Mouse (Mus musculus) kidney, adult 2 months (tissue): Measurements from ENCODE around the gene Per1.

Source experiments
- CTCF ChIP-seq: fragments of 200-500 bp; conservative IDR thresholded peaks from 2 replicates; pipeline ENCODE4 v1.5.1; 2011; ENCODE audit warnings: low read depth, mild to moderate bottlenecking, control low read depth, low read length, moderate library complexity, mixed read lengths; ENCODE audit not compliant: insufficient read depth, insufficient read length
- POLR2A ChIP-seq: fragments of 200-500 bp; IDR thresholded peaks from one replicate; pipeline ENCODE4 v1.6.1; 2011; ENCODE audit warnings: low read depth, low read length, control low read depth

- peak; percentile 89 for TF ChIP-seq CTCF
- no peak for TF ChIP-seq POLR2A
These were observed 28.1 kb upstream of the Per1 start for GRCm38 (mm10) chr11:69066956-69067355.
